In the genomic region with DNA sequence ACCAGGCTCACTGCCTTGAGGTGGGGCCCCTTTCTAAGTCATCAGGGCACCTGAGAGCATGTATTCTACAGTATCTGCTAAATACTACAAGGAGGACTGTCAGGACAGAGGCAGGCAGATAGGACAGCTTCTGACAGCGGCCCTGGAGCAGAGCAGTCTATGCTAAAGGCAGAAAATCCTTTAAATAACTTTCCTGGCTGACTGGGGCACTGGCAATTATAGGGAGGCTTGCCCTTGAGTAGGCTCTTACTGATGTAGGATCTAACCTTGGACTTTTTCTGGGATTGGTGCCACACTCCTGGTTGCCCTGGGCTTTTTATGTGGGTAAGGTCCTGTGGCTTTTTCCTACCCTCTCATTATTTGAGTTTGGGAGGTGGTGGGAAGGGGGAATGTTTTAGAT, we compare ENCODE assay signal across 40 mouse cellular contexts. TPM values are rescaled to one million over a fixed set of nuclear protein-coding genes. Genes with fewer than 3 reads are reported as not detected.
DNase-seq lines count a peak whose midpoint lies in the region; ATAC-seq and TF ChIP-seq lines count a peak whose summit lies in the region.
"Had no signal": no experiment of that assay in that cellular context is flagged by ENCODE, and none has a peak within 500 bp of the region (broad histone marks: within the 10 kb centered on the region; RNA-seq: fewer than 3 reads in every experiment).

No protein-coding gene starts in this region.

- H3K4me3 ChIP-seq in forebrain, postnatal 0 days (ENCODE audit: low read depth, low read length) = no peak overlapping the region
- no peak overlapping the region for H3K4me3 ChIP-seq in forebrain, embryonic 11.5 days (ENCODE audit: low read depth, low read length)
- H3K4me3 ChIP-seq in midbrain, embryonic 16.5 days (ENCODE audit: low read depth, low read length) = no peak overlapping the region
- H3K4me3 ChIP-seq in midbrain, embryonic 13.5 days (replicated peaks) = no peak overlapping the region
- H3K4me3 ChIP-seq in hindbrain, embryonic 16.5 days (ENCODE audit: low read length) = no peak overlapping the region
- H3K4me3 ChIP-seq: embryonic facial prominence, embryonic 13.5 days; forebrain, embryonic 13.5 days; gastrocnemius, adult 2 months; hindbrain, embryonic 12.5 days; left cerebral cortex, adult 2 months; limb, embryonic 12.5 days; liver, embryonic 15.5 days; midbrain, embryonic 15.5 days had no signal

- 57% methylated on average over 1 of the region's 1 CpGs for WGBS in forebrain, postnatal 0 days
- 71% methylated on average over 1 of the region's 1 CpGs for WGBS in forebrain, embryonic 11.5 days
- 59% methylated on average over 1 of the region's 1 CpGs for WGBS in midbrain, embryonic 16.5 days
- 69% methylated on average over 1 of the region's 1 CpGs for WGBS in midbrain, embryonic 13.5 days
- whole genome bisulfite sequencing in hindbrain, embryonic 16.5 days = 65% methylated on average over 1 of the region's 1 CpGs

- ATAC-seq in forebrain, postnatal 0 days = 0 out of 2 replicates have a peak, but pooled peaks have one; percentile 6
- no peak for ATAC-seq in forebrain, embryonic 11.5 days (replicated peaks; ENCODE audit: low FRiP score)
- ATAC-seq in midbrain, embryonic 16.5 days = peak; percentile 48; the same call in 1 of the 2 replicates
- no peak for ATAC-seq in midbrain, embryonic 13.5 days
- no peak for ATAC-seq in hindbrain, embryonic 16.5 days
- ATAC-seq: forebrain, embryonic 13.5 days; intestine, embryonic 16.5 days; midbrain, embryonic 15.5 days; Patski had no signal

- no peak overlapping the region for H3K27ac ChIP-seq in forebrain, postnatal 0 days (ENCODE audit: low read depth, low read length)
- no peak overlapping the region for H3K27ac ChIP-seq in forebrain, embryonic 11.5 days (ENCODE audit: low read depth, low read length)
- no peak overlapping the region for H3K27ac ChIP-seq in midbrain, embryonic 16.5 days (ENCODE audit: low read length)
- no peak overlapping the region for H3K27ac ChIP-seq in midbrain, embryonic 13.5 days
- no peak overlapping the region for H3K27ac ChIP-seq in hindbrain, embryonic 16.5 days (ENCODE audit: low read depth, low read length)
- H3K27ac ChIP-seq: embryonic facial prominence, embryonic 13.5 days; forebrain, embryonic 13.5 days; gastrocnemius, adult 2 months; hindbrain, embryonic 12.5 days; left cerebral cortex, adult 2 months; limb, embryonic 12.5 days; liver, embryonic 15.5 days; midbrain, embryonic 15.5 days had no signal

- no peak for DNase-seq in forebrain, postnatal 0 days
- DNase-seq in forebrain, embryonic 11.5 days (ENCODE audit: low spot score) = no peak
- peak; percentile 7 for DNase-seq in adrenal gland, postnatal 25 days
- no peak for DNase-seq in right cerebral cortex, postnatal 36 days (ENCODE audit: low spot score in 2 of 2)
- DNase-seq: cerebellum, adult 11 months; cerebellum, adult 9-10 months; cerebellum, postnatal 36 days; embryo, embryonic 11 days; gastrocnemius, adult 2 months; kidney, postnatal 25 days; lung, embryonic 14.5 days; lung, postnatal 14 days had no signal

- no peaks in the 10 kb centered on the region for H3K9me3 ChIP-seq in forebrain, postnatal 0 days (ENCODE audit: low read length)
- no peaks in the 10 kb centered on the region for H3K9me3 ChIP-seq in forebrain, embryonic 11.5 days (ENCODE audit: control insufficient read depth, low read length)
- no peaks in the 10 kb centered on the region for H3K9me3 ChIP-seq in midbrain, embryonic 16.5 days (replicated peaks; ENCODE audit: control insufficient read depth, low read length, poor library complexity, severe bottlenecking)
- H3K9me3 ChIP-seq in midbrain, embryonic 13.5 days = no peaks in the 10 kb centered on the region
- H3K9me3 ChIP-seq in hindbrain, embryonic 16.5 days (ENCODE audit: control insufficient read depth, low read length) = no peaks in the 10 kb centered on the region
- H3K9me3 ChIP-seq: embryonic facial prominence, embryonic 13.5 days; forebrain, embryonic 13.5 days; hindbrain, embryonic 12.5 days; limb, embryonic 12.5 days; liver, embryonic 15.5 days; midbrain, embryonic 15.5 days had no signal

- H3K27me3 ChIP-seq in forebrain, postnatal 0 days (ENCODE audit: insufficient read depth, low read length) = no peaks in the 10 kb centered on the region
- H3K27me3 ChIP-seq in forebrain, embryonic 11.5 days (ENCODE audit: control insufficient read depth, insufficient read depth, low read length) = no peaks in the 10 kb centered on the region
- no peaks in the 10 kb centered on the region for H3K27me3 ChIP-seq in midbrain, embryonic 16.5 days (ENCODE audit: control insufficient read depth, insufficient read depth, low read depth, low read length)
- no peaks in the 10 kb centered on the region for H3K27me3 ChIP-seq in midbrain, embryonic 13.5 days
- H3K27me3 ChIP-seq in hindbrain, embryonic 16.5 days (replicated peaks; ENCODE audit: control insufficient read depth, insufficient read depth, low read length) = no peaks in the 10 kb centered on the region
- H3K27me3 ChIP-seq: embryonic facial prominence, embryonic 13.5 days; forebrain, embryonic 13.5 days; hindbrain, embryonic 12.5 days; limb, embryonic 12.5 days; liver, embryonic 15.5 days; midbrain, embryonic 15.5 days had no signal

- TF ChIP-seq CTCF in forebrain, postnatal 0 days (IDR thresholded peaks at IDR 0.05; ENCODE audit: low read depth) = no peak

- H3K9ac ChIP-seq in forebrain, postnatal 0 days = no peak overlapping the region
- H3K9ac ChIP-seq in forebrain, embryonic 11.5 days (ENCODE audit: low read length) = no peak overlapping the region
- H3K9ac ChIP-seq in midbrain, embryonic 16.5 days (ENCODE audit: low read depth, low read length) = no peak overlapping the region
- H3K9ac ChIP-seq in midbrain, embryonic 13.5 days (replicated peaks) = no peak overlapping the region
- no peak overlapping the region for H3K9ac ChIP-seq in hindbrain, embryonic 16.5 days (ENCODE audit: low read depth, low read length)
- H3K9ac ChIP-seq: embryonic facial prominence, embryonic 13.5 days; forebrain, embryonic 13.5 days; hindbrain, embryonic 12.5 days; limb, embryonic 12.5 days; liver, embryonic 15.5 days; lung, embryonic 14.5 days; midbrain, embryonic 15.5 days had no signal

- no peaks in the 10 kb centered on the region for H3K36me3 ChIP-seq in forebrain, postnatal 0 days (ENCODE audit: insufficient read depth)
- H3K36me3 ChIP-seq in forebrain, embryonic 11.5 days (ENCODE audit: control insufficient read depth, insufficient read depth, low read length) = no peaks in the 10 kb centered on the region
- no peaks in the 10 kb centered on the region for H3K36me3 ChIP-seq in midbrain, embryonic 16.5 days (ENCODE audit: control insufficient read depth, insufficient read depth, low read length)
- H3K36me3 ChIP-seq in midbrain, embryonic 13.5 days = no peaks in the 10 kb centered on the region
- no peaks in the 10 kb centered on the region for H3K36me3 ChIP-seq in hindbrain, embryonic 16.5 days (ENCODE audit: control insufficient read depth, insufficient read depth, low read length)
- H3K36me3 ChIP-seq: embryonic facial prominence, embryonic 13.5 days; hindbrain, embryonic 12.5 days; limb, embryonic 12.5 days; liver, embryonic 15.5 days; midbrain, embryonic 15.5 days had no signal

- no peak overlapping the region for H3K4me2 ChIP-seq in forebrain, postnatal 0 days (ENCODE audit: low read depth)
- no peak overlapping the region for H3K4me2 ChIP-seq in forebrain, embryonic 11.5 days (ENCODE audit: low read depth, low read length, severe bottlenecking)
- H3K4me2 ChIP-seq in midbrain, embryonic 16.5 days (ENCODE audit: low read length) = no peak overlapping the region
- H3K4me2 ChIP-seq in midbrain, embryonic 13.5 days (replicated peaks) = no peak overlapping the region
- no peak overlapping the region for H3K4me2 ChIP-seq in hindbrain, embryonic 16.5 days (ENCODE audit: low read length)
- H3K4me2 ChIP-seq: embryonic facial prominence, embryonic 13.5 days; forebrain, embryonic 13.5 days; hindbrain, embryonic 12.5 days; limb, embryonic 12.5 days; liver, embryonic 15.5 days; lung, embryonic 14.5 days; midbrain, embryonic 15.5 days had no signal

- H3K4me1 ChIP-seq in forebrain, postnatal 0 days (ENCODE audit: insufficient read depth) = no peaks in the 10 kb centered on the region
- no peaks in the 10 kb centered on the region for H3K4me1 ChIP-seq in forebrain, embryonic 11.5 days (replicated peaks; ENCODE audit: control insufficient read depth, insufficient read depth, low read length)
- H3K4me1 ChIP-seq in midbrain, embryonic 16.5 days (ENCODE audit: control insufficient read depth, insufficient read depth, low read length) = no peaks in the 10 kb centered on the region
- no peaks in the 10 kb centered on the region for H3K4me1 ChIP-seq in midbrain, embryonic 13.5 days (replicated peaks)
- no peaks in the 10 kb centered on the region for H3K4me1 ChIP-seq in hindbrain, embryonic 16.5 days (ENCODE audit: control insufficient read depth, insufficient read depth, low read depth, low read length)
- H3K4me1 ChIP-seq: embryonic facial prominence, embryonic 13.5 days; forebrain, embryonic 13.5 days; hindbrain, embryonic 12.5 days; limb, embryonic 12.5 days; liver, embryonic 15.5 days; midbrain, embryonic 15.5 days had no signal

RNA-seq across cellular contexts. Expression of a gene that starts 16.2 kb away (rescaled TPM):
- not detected in 2 replicates for total RNA-seq in forebrain, postnatal 0 days (2014; rRNA removed)
- 0.11 TPM in 1 of 2 replicates, not detected in the other for polyA plus RNA-seq in forebrain, postnatal 0 days (2015; fragmentation: Nextera tagmentation; extraction: Ambion mirVana)
- polyA plus RNA-seq in forebrain, embryonic 11.5 days (2014; fragmentation: Nextera tagmentation; extraction: Ambion mirVana) = 0.12 TPM in 1 of 2 replicates, not detected in the other
- not detected in 2 replicates for polyA plus RNA-seq in midbrain, embryonic 16.5 days (2015; fragmentation: Nextera tagmentation; extraction: Ambion mirVana)
- not detected in 2 replicates for polyA plus RNA-seq in midbrain, embryonic 13.5 days (2015; fragmentation: Nextera tagmentation; extraction: Ambion mirVana)
- 1.5 TPM in 2 replicates for total RNA-seq in adrenal gland, postnatal 25 days (2021)
- not detected in 2 replicates for polyA plus RNA-seq in hindbrain, embryonic 16.5 days (2015; fragmentation: Nextera tagmentation; extraction: Ambion mirVana)
- total RNA-seq: gastrocnemius, adult 2 months; gastrocnemius, postnatal 4 days; heart, adult 8-10 months; heart, postnatal 25 days; layer of hippocampus, adult 18-20 months; layer of hippocampus, postnatal 10 days; liver, adult 2 months; MEL; neutrophil, adult 5-6 weeks had no signal
- polyA plus RNA-seq: embryonic facial prominence, embryonic 13.5 days; forebrain, embryonic 13.5 days; heart, embryonic 14.5 days; hindbrain, embryonic 12.5 days; intestine, embryonic 16.5 days; kidney, embryonic 14.5 days; limb, embryonic 12.5 days; liver, adult 2 months; liver, embryonic 15.5 days; lung, embryonic 14.5 days; midbrain, embryonic 15.5 days; neural tube, embryonic 11.5 days; Patski; stomach, embryonic 14.5 days; testis, adult 2 months; thymus, postnatal 0 days had no signal

RNA-seq across cellular contexts. Expression of a gene that starts 26.3 kb away (rescaled TPM):
- not detected in 2 replicates for total RNA-seq in forebrain, postnatal 0 days (2014; rRNA removed)
- polyA plus RNA-seq in forebrain, postnatal 0 days (2015; fragmentation: Nextera tagmentation; extraction: Ambion mirVana) = not detected in 2 replicates
- polyA plus RNA-seq in forebrain, embryonic 11.5 days (2014; fragmentation: Nextera tagmentation; extraction: Ambion mirVana) = not detected in 2 replicates
- polyA plus RNA-seq in midbrain, embryonic 16.5 days (2015; fragmentation: Nextera tagmentation; extraction: Ambion mirVana) = not detected in 2 replicates
- not detected in 2 replicates for polyA plus RNA-seq in midbrain, embryonic 13.5 days (2015; fragmentation: Nextera tagmentation; extraction: Ambion mirVana)
- total RNA-seq in adrenal gland, postnatal 25 days (2021) = not detected in 2 replicates
- not detected in 2 replicates for polyA plus RNA-seq in hindbrain, embryonic 16.5 days (2015; fragmentation: Nextera tagmentation; extraction: Ambion mirVana)
- total RNA-seq: gastrocnemius, adult 2 months; gastrocnemius, postnatal 4 days; heart, adult 8-10 months; heart, postnatal 25 days; layer of hippocampus, adult 18-20 months; layer of hippocampus, postnatal 10 days; left cerebral cortex, postnatal 25 days; liver, adult 2 months; MEL had no signal
- polyA plus RNA-seq: embryonic facial prominence, embryonic 13.5 days; forebrain, embryonic 13.5 days; frontal cortex, adult 2 months; heart, embryonic 14.5 days; hindbrain, embryonic 12.5 days; intestine, embryonic 16.5 days; kidney, embryonic 14.5 days; limb, embryonic 12.5 days; liver, adult 2 months; liver, embryonic 15.5 days; lung, embryonic 14.5 days; midbrain, embryonic 15.5 days; neural tube, embryonic 11.5 days; Patski; stomach, embryonic 14.5 days; testis, adult 2 months; thymus, postnatal 0 days had no signal

RNA-seq across cellular contexts. Expression of a gene that starts 47.4 kb away (rescaled TPM):
- not detected in 2 replicates for total RNA-seq in forebrain, postnatal 0 days (2014; rRNA removed)
- not detected in 2 replicates for polyA plus RNA-seq in forebrain, postnatal 0 days (2015; fragmentation: Nextera tagmentation; extraction: Ambion mirVana)
- not detected in 2 replicates for polyA plus RNA-seq in forebrain, embryonic 11.5 days (2014; fragmentation: Nextera tagmentation; extraction: Ambion mirVana)
- not detected in 2 replicates for polyA plus RNA-seq in midbrain, embryonic 16.5 days (2015; fragmentation: Nextera tagmentation; extraction: Ambion mirVana)
- polyA plus RNA-seq in midbrain, embryonic 13.5 days (2015; fragmentation: Nextera tagmentation; extraction: Ambion mirVana) = not detected in 2 replicates
- total RNA-seq in adrenal gland, postnatal 25 days (2021) = not detected in 2 replicates
- polyA plus RNA-seq in hindbrain, embryonic 16.5 days (2015; fragmentation: Nextera tagmentation; extraction: Ambion mirVana) = not detected in 2 replicates
- total RNA-seq: gastrocnemius, adult 2 months; gastrocnemius, postnatal 4 days; heart, adult 8-10 months; heart, postnatal 25 days; layer of hippocampus, adult 18-20 months; layer of hippocampus, postnatal 10 days; liver, adult 2 months; MEL had no signal
- polyA plus RNA-seq: embryonic facial prominence, embryonic 13.5 days; forebrain, embryonic 13.5 days; frontal cortex, adult 2 months; heart, embryonic 14.5 days; hindbrain, embryonic 12.5 days; intestine, embryonic 16.5 days; kidney, embryonic 14.5 days; limb, embryonic 12.5 days; liver, adult 2 months; liver, embryonic 15.5 days; lung, embryonic 14.5 days; midbrain, embryonic 15.5 days; neural tube, embryonic 11.5 days; Patski; stomach, embryonic 14.5 days; testis, adult 2 months; thymus, postnatal 0 days had no signal

Comparison
In these comparisons a context has a peak if more than half of its experiments do, and no peak if none do; other contexts are left out.
1. ATAC-seq: peak in forebrain, postnatal 0 days (single experiment) and midbrain, embryonic 16.5 days (single experiment); none in forebrain, embryonic 11.5 days (single experiment), midbrain, embryonic 13.5 days (single experiment) and hindbrain, embryonic 16.5 days (single experiment).